Mouse (Mus musculus): ENCODE results near the gene Nr3c2.

Gene Nr3c2

GRCm38 (mm10) chr8:77055492-77056021 lies 156.3 kb downstream of the Nr3c2 start:
- no peak for DNase-seq (ENCODE audit: low spot score)

- no peak for DNase-seq (ENCODE audit: low spot score)
These were observed 157.6 kb downstream of the Nr3c2 start for GRCm38 (mm10) chr8:77056853-77057252.

GRCm38 (mm10) chr8:77082687-77083086 lies 183.4 kb downstream of the Nr3c2 start:
- DNase-seq (ENCODE audit: low spot score), result no peak

- DNase-seq (ENCODE audit: low spot score), result no peak
These were observed 186.8 kb downstream of the Nr3c2 start for GRCm38 (mm10) chr8:77086036-77086435.

GRCm38 (mm10) chr8:77096721-77097120 lies 197.5 kb downstream of the Nr3c2 start:
- DNase-seq (ENCODE audit: low spot score), result no peak

- DNase-seq (ENCODE audit: low spot score), result no peak
These were observed 198.9 kb downstream of the Nr3c2 start for GRCm38 (mm10) chr8:77098101-77098500.

- no peak for DNase-seq (ENCODE audit: low spot score)
These were observed 201.1 kb downstream of the Nr3c2 start for GRCm38 (mm10) chr8:77100370-77100769.

GRCm38 (mm10) chr8:77102879-77103278 lies 203.6 kb downstream of the Nr3c2 start:
- no peak for DNase-seq (ENCODE audit: low spot score)

GRCm38 (mm10) chr8:77112719-77113118 lies 213.5 kb downstream of the Nr3c2 start:
- DNase-seq (ENCODE audit: low spot score), result no peak

- DNase-seq (ENCODE audit: low spot score), result no peak
These were observed 215.5 kb downstream of the Nr3c2 start for GRCm38 (mm10) chr8:77114769-77115168.

GRCm38 (mm10) chr8:77116419-77117079 lies 217.3 kb downstream of the Nr3c2 start:
- no peak for DNase-seq (ENCODE audit: low spot score)

- DNase-seq (ENCODE audit: low spot score), result no peak
These were observed 221.7 kb downstream of the Nr3c2 start for GRCm38 (mm10) chr8:77120810-77121570.

- DNase-seq (ENCODE audit: low spot score), result no peak
These were observed 222.3 kb downstream of the Nr3c2 start for GRCm38 (mm10) chr8:77121571-77121890.

- no peak for DNase-seq (ENCODE audit: low spot score)
These were observed 223.1 kb downstream of the Nr3c2 start for GRCm38 (mm10) chr8:77122300-77122699.

- no peak for DNase-seq (ENCODE audit: low spot score)
These were observed 226.5 kb downstream of the Nr3c2 start for GRCm38 (mm10) chr8:77125777-77126176.

- no peak for DNase-seq (ENCODE audit: low spot score)
These were observed 228.8 kb downstream of the Nr3c2 start for GRCm38 (mm10) chr8:77128006-77128405.

GRCm38 (mm10) chr8:77132903-77133637 lies 233.8 kb downstream of the Nr3c2 start:
- DNase-seq (ENCODE audit: low spot score), result peak; percentile 40

GRCm38 (mm10) chr8:77133797-77134385 lies 234.6 kb downstream of the Nr3c2 start:
- peak; percentile 30 for DNase-seq (ENCODE audit: low spot score)

- DNase-seq (ENCODE audit: low spot score), result no peak
These were observed 246.0 kb downstream of the Nr3c2 start for GRCm38 (mm10) chr8:77145285-77145684.

GRCm38 (mm10) chr8:77154496-77154895 lies 255.3 kb downstream of the Nr3c2 start:
- peak; percentile 69 for DNase-seq (ENCODE audit: low spot score)

- no peak for DNase-seq (ENCODE audit: low spot score)
These were observed 270.1 kb downstream of the Nr3c2 start for GRCm38 (mm10) chr8:77169320-77169719.

- DNase-seq (ENCODE audit: low spot score), result no peak
These were observed 270.7 kb downstream of the Nr3c2 start for GRCm38 (mm10) chr8:77169757-77170438.
